Mouse (Mus musculus) cerebellum, adult 11 months (tissue): ENCODE measurements around the gene Olfr700.
"Not testable (repeated sequence)": the region's sequence is repeated elsewhere in the genome, so short reads cannot be mapped to it uniquely, and the experiment has no call there.

Experiments
- DNase-seq: peaks from one replicate; pipeline ENCODE4 v3.0.0; 2022

Gene Olfr700

GRCm38 (mm10) chr7:106808734-106809133, at the start of gene Olfr700:
Gene Olfr700, minus strand, starts transcription at chr7:106808834.
- no peak for DNase-seq

- no peak for DNase-seq
Observed at GRCm38 (mm10) chr7:106843060-106843459, 34.4 kb upstream of the Olfr700 start, which contains the start of gene Olfr703. Gene Olfr703, plus strand, starts transcription at chr7:106843360.

GRCm38 (mm10) chr7:106833793-106834192, 25.2 kb upstream of the Olfr700 start, which contains the start of gene Olfr702:
Gene Olfr702, minus strand, starts transcription at chr7:106833893.
- DNase-seq, result no peak

GRCm38 (mm10) chr7:106818414-106818813, 9.8 kb upstream of the Olfr700 start:
- DNase-seq, result no peak

GRCm38 (mm10) chr7:106815775-106816174, 7.1 kb upstream of the Olfr700 start:
- no peak for DNase-seq

- no peak for DNase-seq
Observed at GRCm38 (mm10) chr7:106813829-106814228, 5.2 kb upstream of the Olfr700 start, which contains the start of gene Olfr701. Gene Olfr701, plus strand, starts transcription at chr7:106814129.

GRCm38 (mm10) chr7:106793098-106793497, 15.5 kb downstream of the Olfr700 start, which contains the start of gene Olfr699:
Gene Olfr699, minus strand, starts transcription at chr7:106793198.
- no peak for DNase-seq

- DNase-seq, result no peak
Observed at GRCm38 (mm10) chr7:106788330-106788729, 20.3 kb downstream of the Olfr700 start.

GRCm38 (mm10) chr7:106761008-106761407, 47.6 kb downstream of the Olfr700 start:
- DNase-seq, result not testable (repeated sequence)

GRCm38 (mm10) chr7:106758800-106759199, 49.8 kb downstream of the Olfr700 start:
- DNase-seq, result no peak
